Mouse (Mus musculus) gastrocnemius, adult 8-10 months (tissue): ENCODE measurements around the gene Reg4. TPM values are rescaled to one million over a fixed set of nuclear protein-coding genes. Genes with fewer than 3 reads are reported as not detected.

ENCODE experiments used
- DNase-seq, 2 experiments: peaks; one replicate each; pipeline ENCODE4 v3.0.0; 2022; ENCODE audit warnings: low spot score in 2 of 2
- total RNA-seq, 4 experiments: library from RNA; stranded (reverse); gene quantifications; 2 replicates each; pipeline ENCODE4 v1.2.4; 2022

Gene Reg4
- total RNA-seq, 4 experiments from 2014 or later: not detected

DNA sequence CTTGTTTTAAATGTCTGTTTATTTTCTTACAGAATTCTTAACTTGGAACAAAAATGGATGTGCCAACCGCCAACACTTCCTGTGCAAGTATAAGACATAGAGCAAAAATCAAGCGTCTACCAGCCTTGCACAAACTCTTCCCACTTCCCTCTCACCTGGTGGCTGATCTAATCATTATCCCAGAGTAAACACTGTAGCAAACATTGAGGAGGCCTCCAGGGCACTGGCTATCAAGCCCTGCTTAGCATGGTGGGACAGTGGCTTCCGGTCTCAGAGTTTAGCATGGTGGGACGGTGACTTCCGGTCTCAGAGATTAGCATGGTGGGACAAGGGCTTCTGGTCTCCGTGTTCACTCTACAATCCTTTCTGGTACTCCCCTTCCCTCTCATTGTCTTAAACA, 14.3 kb downstream of the Reg4 start:
- DNase-seq: no peak

DNA sequence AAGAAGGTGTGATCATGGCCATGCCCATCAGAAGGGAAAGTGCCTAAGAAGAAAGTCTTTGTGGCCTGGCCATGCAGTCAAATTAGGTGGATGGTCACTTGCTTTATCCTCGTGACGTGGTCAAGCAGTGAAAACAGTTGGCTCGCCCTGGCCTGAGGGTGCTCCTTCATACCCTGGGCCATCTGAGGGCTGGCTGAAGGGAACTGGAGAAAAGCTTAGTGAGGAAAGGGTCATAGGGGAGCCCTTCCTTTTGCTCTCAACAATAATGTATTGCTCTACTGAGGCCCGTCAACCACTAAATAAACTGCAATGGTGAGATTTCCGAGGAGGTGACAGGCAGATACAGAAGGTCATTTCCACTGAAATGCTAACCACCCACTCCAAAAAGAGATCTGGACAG, 15.3 kb downstream of the Reg4 start:
- DNase-seq: no peak

DNA sequence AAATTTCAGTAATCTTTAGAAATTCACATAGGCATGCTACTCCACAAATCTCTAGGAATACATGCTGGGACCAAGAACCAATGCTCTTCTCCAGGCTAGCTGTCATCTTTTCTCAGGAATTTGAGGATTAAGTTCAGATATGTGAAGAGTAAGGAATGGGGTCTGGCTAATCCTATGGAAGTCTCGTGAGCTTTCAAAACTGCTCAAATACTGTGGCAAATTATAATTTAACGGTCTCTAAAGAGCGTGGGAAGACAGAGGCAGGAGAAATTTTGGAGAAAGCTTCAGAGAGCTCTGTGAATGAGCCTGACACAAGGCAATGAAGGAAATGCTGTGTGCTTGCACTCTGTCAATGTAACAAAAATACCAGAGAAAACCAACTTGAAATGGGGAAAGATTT, 16.2 kb downstream of the Reg4 start:
- DNase-seq: no peak

DNA sequence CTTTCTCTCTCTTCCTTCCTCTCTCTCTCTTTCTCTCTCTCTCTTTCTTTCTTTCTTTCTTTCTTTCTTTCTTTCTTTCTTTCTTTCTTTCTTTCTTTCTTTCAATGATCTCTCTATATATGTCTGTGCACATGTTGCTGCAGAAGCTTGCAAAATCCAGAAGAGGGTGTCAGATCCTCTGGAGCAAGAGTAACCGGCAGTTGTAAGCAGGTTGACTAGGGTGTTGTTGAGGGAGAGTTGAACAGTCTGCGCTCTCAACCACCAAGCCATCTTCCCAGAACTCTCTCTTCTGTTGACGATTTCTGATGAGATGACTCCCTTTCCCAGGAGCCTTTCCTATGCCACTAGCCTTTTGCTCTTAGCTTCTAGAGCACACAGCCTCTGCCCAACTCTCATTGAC, 20.1 kb downstream of the Reg4 start:
- DNase-seq: no peak

DNA sequence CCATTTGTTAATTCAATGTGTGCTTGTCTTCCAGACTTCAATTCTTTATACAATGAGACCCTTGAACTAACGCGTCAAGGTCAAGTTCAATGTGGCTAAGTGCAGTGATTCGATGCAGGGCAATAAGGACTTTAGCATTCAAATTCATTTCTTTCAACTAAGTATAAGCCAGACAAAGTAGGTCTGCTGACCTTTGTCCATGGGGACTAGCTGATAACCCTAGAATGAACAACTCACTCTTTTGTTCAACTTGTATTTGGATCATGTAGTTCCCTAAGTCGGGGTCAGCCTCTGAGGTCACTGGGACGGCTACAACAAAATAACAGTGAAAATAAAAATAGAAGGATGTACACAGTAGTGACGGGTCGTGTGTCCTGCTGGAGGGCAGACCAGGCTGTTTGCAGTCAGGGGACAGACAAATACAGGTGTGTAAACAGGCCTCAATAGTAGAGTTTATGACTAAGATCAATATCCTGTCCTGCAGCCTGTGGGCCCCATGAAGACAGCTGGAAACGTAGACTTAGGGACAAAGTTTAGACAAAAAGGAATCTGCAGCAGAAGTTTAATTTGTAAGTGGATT, 20.6 kb downstream of the Reg4 start:
- no peak for DNase-seq

DNA sequence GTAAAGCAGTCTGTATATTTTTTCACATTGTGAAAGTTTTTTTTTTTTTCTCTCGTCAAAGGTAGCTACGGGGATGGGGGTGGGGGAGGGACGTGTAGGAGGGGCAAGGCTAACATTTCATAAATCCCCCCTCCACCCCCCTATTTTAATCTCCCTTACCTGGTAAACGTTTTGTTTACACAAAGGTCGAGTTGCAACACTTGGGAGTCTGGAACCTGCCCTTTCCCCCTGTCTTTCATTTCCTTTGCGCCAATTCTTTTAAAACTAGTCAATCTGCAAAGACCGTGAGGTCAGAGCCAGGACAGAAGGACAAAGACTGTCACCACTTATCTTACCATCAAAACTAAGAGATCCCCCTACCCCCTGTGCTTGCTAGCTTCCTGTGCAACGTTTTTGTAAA, 23.9 kb downstream of the Reg4 start:
- no peak for DNase-seq

DNA sequence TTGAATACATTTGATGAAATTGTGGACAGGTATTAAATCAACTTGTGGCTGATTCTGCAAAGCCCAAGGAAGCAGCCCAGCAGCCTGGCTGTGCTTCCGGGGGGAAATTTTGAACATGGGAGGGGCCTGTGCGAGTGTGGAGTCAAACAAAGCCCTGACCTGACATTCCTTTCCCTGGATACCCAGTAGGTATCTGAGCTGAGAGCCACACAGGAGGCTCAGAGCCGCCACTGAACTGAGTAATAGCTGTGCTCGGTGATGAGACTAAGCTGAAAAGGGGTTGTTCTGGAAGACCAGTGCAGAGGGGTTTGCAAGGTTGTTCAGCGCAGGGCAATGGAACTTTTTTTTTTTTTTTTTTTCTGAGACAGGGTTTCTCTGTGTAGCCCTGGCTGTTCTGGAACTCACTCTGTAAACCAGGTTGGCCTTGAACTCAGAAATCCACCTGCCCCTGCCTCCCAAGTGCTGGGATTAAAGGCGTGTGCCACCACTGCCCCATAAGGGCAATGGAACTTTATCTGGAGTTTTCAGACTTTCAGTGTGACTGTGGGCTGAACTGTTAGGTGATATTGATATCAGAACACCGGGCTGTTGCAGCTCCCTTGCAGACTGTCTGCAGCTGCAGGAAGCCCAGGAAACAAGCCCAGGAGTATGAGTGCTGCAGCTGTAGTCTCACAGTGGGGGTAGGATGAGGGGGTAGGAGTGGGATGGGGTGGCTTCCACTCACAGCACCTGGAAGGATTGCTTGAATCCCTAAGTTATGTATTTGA, 25.2 kb downstream of the Reg4 start:
- DNase-seq: no peak

DNA sequence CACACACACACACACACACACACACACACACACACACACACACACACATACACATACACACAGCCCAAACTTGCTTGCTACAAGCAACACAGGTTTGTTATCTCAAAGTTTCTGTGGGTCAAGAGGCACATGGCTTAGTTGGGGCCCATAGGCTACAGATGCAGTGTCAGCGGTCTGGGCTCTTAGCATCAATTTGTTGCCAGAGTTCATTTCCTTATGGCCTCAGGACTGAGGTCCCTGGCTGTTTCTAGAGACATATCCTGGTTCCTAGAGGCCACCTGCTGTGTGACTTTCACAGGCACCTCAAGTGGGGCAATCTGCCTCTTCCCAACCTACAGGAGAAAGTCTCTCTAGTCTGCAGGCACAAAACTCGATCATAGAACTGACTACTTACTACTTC, 27.4 kb downstream of the Reg4 start:
- no peak for DNase-seq

DNA sequence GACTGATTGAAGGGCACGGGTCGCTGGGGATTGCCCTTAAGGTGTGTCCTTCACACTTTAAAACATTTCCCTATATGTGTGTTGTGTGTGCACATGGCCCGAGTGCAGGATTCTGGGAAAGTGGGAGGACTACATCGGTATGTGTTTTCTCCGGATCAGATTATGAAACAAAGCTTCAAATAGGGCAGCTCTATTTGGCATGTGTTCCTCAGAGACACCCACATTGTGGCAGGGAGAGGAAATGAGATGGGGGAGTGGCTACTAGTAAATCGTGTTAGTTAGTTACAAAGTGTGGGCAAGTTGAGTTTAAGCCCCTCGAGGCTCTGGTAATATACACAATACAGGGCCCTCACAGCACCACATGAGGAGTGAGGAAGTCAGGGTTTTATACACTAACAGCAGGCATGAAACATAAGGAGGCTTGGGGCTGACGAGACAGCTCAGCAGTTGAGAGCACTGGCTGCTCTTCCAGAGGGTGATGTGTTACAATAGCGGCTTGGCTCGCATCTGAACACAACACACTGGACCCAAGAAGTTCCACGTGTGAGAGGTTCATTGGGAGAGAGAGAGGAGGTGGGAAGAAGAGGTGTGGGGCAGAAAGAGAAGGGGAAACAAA, 28.0 kb downstream of the Reg4 start:
- DNase-seq: no peak

DNA sequence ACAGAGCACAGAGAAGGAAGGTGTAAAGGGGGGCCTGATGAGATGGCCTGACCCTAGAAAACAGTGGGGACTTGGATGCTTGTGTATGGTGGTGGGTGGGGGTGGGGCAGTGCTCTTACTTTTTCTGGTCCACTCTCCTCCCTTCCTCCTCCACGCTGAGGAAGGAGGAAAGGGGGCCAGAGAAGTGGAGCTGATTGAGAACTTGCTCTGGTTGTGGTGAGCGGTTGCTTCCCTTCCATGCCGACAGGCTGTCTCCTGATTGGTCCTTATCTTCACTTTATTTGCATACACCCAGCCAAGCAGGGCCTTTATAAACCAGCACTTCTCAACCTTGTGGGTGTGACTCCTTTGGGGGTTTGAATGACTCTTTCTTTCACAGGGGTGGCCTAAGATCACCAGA, 32.1 kb downstream of the Reg4 start:
- no peak for DNase-seq

DNA sequence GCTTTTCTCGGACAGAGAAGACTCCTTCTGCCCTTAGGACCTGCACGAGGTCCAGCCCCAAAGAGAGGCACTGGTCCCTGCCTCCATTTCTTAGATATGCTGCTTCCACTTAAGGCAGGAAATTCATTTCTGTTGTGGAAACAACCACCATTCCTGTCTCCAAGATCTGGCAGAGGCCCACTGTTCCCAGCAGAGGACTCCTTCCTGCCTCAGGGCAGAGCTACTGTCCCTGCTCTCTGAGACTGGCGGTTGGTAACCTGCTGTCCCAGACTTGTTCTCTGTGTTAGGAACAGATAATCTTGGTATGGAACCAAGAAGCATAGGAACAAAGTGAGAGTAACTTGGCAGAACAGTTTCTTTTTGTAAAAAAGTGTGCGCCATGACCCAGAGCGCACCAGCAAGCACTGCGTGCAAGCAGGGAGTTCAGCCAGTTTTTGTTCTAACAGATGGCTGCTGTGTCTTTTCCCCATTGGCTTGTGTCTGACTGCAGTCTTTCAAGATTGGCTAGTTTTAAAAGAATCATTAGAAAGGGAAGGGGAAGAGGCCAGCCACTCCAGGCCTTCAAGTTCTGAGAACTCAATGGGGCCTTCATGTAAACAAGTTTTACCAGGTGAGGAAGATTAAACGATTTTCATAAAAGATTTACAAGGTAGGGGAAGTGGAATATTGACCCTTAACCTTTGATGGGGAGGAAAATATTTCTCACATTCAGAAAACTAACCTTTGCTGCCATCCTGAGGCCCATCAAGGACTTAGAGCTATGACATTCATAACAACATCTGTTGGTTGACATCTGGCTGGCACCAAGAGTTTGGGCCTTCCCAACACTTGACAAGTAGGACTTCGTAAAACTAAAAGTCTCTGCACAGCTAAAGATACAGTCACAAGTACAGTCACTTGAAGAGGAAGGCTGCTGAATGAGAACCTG, 33.0 kb downstream of the Reg4 start:
- DNase-seq: no peak

DNA sequence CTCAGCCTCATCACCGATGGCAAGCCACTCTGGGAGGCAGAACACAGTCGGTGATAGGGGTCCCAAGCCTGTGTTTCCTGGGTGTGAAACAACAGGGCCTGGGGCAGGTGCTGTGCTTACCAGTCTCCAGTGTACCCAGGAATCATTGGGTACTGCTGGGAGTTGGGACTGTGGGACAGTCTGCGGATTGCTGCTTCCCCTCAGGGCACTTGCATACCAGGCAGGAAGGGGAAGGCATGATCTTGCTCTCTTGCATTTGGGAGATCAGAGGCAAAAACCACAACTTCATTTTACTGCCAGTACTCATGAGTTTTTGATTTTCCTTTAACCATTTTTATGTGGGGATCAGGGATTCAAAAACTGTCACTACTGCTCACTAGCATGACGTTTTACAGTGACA, 36.8 kb downstream of the Reg4 start:
- no peak for DNase-seq

DNA sequence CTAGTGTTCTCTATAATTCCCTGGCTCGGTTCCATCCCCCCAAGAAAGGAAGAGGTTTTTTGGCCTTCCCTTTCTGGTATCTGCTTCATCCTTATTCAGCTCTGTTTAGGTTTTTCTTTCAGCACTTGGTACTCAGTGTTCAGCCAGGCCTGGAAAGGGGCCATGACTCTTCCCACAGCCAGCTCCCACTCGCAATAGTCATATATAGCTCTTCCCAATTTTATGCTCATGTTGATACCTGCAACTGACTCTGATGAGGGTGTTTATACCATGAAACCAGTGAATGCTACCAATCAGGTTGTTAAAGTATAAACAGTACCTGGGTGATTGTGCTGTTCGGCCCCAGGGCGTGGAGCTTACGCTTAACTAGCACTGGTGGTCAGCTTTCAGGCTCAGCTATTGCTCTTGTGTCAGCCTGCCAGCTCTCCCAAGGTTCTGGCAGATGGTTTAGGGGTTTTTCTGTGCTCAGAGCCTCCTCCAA, 37.4 kb downstream of the Reg4 start:
- peak in 1 of 2 experiments; percentile 50 for DNase-seq

DNA sequence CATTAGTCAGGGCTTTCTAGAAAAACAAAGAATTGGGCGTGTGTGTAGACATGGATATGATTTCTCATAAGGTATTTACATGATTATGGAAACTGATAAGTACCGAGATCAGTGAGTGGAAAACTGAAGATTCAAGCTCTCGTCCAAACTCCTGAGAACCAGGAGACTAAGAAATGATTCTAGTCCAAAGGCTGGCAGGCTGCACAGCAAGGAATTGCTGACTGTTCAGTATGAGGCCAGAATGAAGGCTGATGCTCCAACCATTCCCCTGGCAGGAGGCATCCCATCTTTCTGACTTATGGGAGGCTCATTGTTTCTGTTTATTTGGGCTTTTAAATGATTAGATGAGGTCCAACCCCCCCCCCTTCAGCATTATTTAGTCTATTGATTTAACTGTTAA, 38.6 kb downstream of the Reg4 start:
- DNase-seq: no peak

DNA sequence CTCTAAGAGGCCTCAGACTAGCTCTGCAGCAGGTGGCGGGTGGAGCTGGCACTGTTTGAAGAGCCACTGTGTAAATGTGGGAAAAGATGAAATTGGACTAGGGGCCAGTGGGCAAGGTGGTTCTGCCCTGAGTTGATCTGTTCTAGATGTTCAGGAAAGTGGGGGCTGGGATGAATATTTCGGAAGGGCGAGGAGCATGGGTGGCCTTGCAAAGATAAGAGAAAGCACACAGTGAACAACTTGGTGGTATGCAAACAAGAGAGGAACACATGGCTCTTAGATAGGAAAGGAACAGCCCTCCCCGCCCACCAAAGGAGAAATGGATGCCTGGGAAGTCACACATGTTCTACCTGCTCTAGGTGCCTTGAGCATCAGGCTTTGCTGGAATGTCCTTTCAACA, 39.5 kb downstream of the Reg4 start:
- no peak for DNase-seq

DNA sequence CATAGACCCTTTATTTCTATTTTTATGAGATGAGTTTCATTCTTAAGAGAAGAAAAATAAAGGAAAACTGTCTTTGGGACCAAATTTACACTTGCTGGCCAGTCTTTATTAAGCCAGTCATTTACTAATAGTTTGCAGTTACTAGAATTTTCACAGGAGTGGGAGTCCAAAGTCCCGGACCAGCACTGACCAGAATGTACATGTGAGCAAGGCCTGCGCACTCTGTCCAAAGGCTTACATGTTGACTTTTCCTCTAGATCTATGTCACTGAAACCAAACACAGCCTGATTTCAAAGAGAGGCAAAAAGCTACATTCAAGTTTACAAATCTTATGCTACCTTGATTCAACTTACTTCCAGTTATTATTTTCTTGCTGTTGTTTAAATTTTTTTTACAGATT, 40.2 kb downstream of the Reg4 start:
- no peak for DNase-seq

DNA sequence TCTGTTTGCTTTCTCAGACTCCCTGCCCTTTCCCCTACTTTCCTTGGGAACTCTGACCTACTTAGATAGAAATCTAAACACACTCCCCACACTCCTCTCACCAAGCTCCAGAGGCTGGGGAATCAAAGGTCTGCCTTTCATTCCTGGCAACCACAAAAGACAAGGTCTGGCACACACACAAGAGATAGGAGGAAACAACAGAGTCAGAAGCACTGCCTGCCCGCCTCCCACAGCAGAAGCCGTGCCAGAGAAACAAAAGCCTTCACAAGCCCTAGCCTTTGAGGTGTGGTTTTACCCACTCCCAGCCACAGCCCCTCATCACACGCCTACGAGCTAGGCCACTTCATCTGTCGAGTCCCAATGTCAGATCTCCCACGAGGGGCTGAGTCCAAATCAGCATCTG, 45.3 kb downstream of the Reg4 start:
- no peak for DNase-seq

DNA sequence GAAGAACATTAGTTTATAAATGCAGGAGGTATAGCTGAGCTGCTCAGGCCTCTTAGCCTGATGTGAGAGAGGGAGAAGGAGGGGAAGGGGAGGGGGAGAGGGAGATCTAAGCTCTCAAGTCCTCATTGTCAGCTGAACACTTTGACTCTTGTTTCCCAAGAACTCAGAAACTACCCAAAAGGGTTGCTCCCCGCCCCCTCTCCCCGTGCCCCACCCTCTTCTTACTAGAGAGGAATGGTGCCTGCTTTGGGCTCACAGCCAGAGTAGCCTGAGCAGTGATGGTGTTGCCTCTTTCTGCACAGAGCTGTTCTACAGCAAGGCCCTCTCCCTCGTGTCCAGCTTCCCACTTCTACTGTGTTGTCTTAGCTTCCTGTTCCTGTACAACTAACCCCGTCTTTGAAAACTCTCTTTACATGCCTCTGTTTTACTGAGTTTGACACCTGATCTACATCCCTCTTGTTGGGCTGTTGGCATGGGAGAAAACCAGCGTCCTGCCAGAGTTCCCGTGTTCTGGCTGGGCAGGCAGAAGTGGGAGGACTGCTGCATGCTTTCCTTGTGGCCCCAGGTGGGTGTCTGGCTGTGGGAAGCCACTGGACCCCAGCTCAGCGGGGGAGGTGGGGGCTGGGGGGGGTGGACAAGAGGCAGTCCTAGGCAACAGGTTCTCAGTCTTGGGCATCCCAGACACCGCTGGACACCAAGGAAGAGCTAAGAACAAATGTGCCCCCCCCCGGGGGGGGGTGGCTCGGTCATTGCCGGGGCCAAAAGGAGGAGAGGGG, 51.9 kb downstream of the Reg4 start:
- DNase-seq: no peak

DNA sequence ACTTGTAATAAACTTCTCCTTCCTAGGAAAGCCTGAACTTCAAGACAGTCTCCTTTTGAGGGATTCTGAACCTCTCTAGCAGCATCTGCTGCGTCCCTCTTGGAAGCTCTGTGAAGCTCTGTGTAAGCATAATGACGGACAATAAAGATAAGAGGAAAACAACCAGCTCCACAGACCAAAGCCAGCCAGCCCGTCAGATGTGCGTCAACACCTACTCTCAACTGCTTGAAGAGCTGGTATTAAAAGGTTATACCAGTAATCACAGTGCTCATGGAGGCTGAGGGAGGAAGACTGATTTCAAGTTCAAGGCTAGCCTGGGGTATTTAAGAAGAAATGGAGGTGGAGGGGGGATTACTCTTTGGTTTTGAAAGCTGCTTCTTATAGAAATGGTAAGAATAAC, 57.7 kb downstream of the Reg4 start:
- no peak for DNase-seq

DNA sequence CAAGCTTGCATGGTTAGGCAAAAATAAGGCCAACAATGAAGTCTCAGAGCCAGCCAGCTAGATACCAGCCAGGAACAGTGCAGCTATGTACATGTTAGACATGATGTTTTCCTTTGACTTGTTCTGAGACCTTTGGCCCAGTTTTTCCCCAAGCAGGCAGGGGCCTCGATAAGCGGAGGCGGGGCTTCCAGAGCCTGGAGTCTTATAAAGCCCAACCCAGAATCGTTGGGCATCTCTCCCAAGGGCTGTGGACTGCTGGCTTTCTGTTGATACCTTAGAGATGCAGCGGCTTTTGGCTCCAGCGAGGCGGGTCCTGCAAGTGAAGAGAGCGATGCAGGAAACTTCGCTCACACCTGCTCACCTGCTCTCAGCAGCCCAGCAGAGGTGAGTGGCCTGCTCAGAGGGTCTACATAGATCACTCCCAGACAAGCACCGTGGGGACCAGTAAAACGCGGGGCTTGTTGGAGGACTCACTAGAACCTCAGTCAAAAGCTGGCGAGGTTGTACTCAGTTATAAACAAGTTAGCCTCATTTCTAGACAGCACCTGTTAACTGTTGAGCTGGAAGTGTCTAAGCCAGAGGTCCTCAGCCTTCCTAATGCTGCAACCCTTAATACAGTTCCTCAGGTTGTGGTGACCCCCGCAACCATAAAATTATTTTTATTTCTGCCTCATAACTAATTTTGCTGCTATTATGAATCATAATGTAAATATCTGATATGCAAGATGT, 58.4 kb downstream of the Reg4 start, which contains the start of gene Hmgcs2:
Gene Hmgcs2 (plus strand): TSS at position 232 of the 729 bp plus-strand sequence.
- DNase-seq: peak in 1 of 2 experiments; percentile 10
